Mouse (Mus musculus) hindbrain, embryonic 13.5 days (tissue): ENCODE results near the gene Amigo1. TPM values are rescaled to one million over a fixed set of nuclear protein-coding genes. Genes with fewer than 3 reads are reported as not detected.
"Not testable (repeated sequence)": the region's sequence is repeated elsewhere in the genome, so short reads cannot be mapped to it uniquely, and the experiment has no call there.

ENCODE experiments used
- ATAC-seq: fragments of 200-750 bp; cut with Nextera tagmentation; 2 replicates; pipeline ENCODE4 v1.8.0; 2017; ENCODE audit warnings: moderate TSS enrichment; ENCODE audit not compliant: low FRiP score
- H3K27ac ChIP-seq: fragments of 300-500 bp; sonication (generic); 2 replicates; pipeline ENCODE4 v1.5.1; 2015; ENCODE audit warnings: inconsistent platforms, mild to moderate bottlenecking, moderate library complexity
- H3K27me3 ChIP-seq: fragments of 300-500 bp; sonication (generic); 2 replicates; pipeline ENCODE4 v1.6.1; 2015; ENCODE audit warnings: mild to moderate bottlenecking, inconsistent platforms
- H3K36me3 ChIP-seq: fragments of 300-500 bp; sonication (generic); 2 replicates; pipeline ENCODE4 v1.6.1; 2015; ENCODE audit warnings: mild to moderate bottlenecking, inconsistent platforms
- H3K4me1 ChIP-seq: fragments of 300-500 bp; sonication (generic); replicated peaks from 2 replicates; pipeline ENCODE4 v1.6.1; 2015; ENCODE audit warnings: inconsistent platforms
- H3K4me2 ChIP-seq: fragments of 300-500 bp; sonication (generic); 2 replicates; pipeline ENCODE4 v1.6.1; 2015; ENCODE audit warnings: inconsistent platforms, mild to moderate bottlenecking, moderate library complexity
- H3K4me3 ChIP-seq: fragments of 300-500 bp; sonication (generic); 2 replicates; pipeline ENCODE4 v1.5.1; 2015; ENCODE audit warnings: mild to moderate bottlenecking, inconsistent platforms
- H3K9ac ChIP-seq: fragments of 300-500 bp; sonication (generic); 2 replicates; pipeline ENCODE4 v1.6.1; 2015; ENCODE audit warnings: mild to moderate bottlenecking, inconsistent platforms
- H3K9me3 ChIP-seq: fragments of 300-500 bp; sonication (generic); 2 replicates; pipeline ENCODE4 v1.6.1; 2016; ENCODE audit warnings: inconsistent platforms
- WGBS: fragments of 180-500 bp; shearing (Covaris S2); methylation state at CpG from one replicate; pipeline ENCODE4 v1.1.7; 2015; 5-methylcytosine and 5-hydroxymethylcytosine counted together
- polyA plus RNA-seq: library from polyadenylated mRNA; unstranded; fragments of >200 nt; fragmentation: Nextera tagmentation; extraction: Ambion mirVana; gene quantifications from 2 replicates; pipeline ENCODE4 v1.2.1, GENCODE M21; 2015

Gene Amigo1
- polyA plus RNA-seq, 1 experiment from 2014 or later: 13.8 TPM

- H3K27ac ChIP-seq: no peak overlapping the region
- H3K4me1 ChIP-seq: peaks cover under 1% of the 10 kb centered on the region; the same call in 1 of the 2 replicates
- no peaks in the 10 kb centered on the region for H3K9me3 ChIP-seq
- no peak for ATAC-seq
- H3K4me3 ChIP-seq: no peak overlapping the region
- no peak overlapping the region for H3K9ac ChIP-seq
- no peak overlapping the region for H3K4me2 ChIP-seq
- H3K27me3 ChIP-seq: peaks cover 53% of the 10 kb centered on the region
- H3K36me3 ChIP-seq: no peaks in the 10 kb centered on the region
- 76% methylated on average over 3 of the region's 3 CpGs for WGBS
Measured at GRCm38 (mm10) chr3:108220661-108221060, 34.5 kb downstream of the Amigo1 start.

- Histone ChIP-seq H3K36me3 (no peaks in the 10 kb centered on the region), H3K9me3 (no peaks in the 10 kb centered on the region), H3K27ac (no peak overlapping the region), H3K4me1 (peaks cover 12% of the 10 kb centered on the region), H3K4me3 (peak overlapping the region; percentile 40), H3K27me3 (peaks cover 76% of the 10 kb centered on the region), H3K9ac (peak overlapping the region; percentile 62), H3K4me2 (peak overlapping the region; percentile 60)
- ATAC-seq: peak; percentile 36; the same call in 1 of the 2 replicates
- WGBS: 4% methylated on average over 65 of the region's 67 CpGs
Measured at GRCm38 (mm10) chr3:108225711-108226557, 39.8 kb downstream of the Amigo1 start.

- WGBS: 3% methylated on average over 44 of the region's 44 CpGs
- Histone ChIP-seq H3K4me3 (peak within 1 kb of the TSS; percentile 40), H3K4me1 (peaks cover 12% of the 10 kb centered on the region), H3K4me2 (peak within 1 kb of the TSS; percentile 60), H3K9me3 (no peaks in the 10 kb centered on the region), H3K9ac (peak within 1 kb of the TSS; percentile 62), H3K27ac (no peak within 1 kb of the TSS), H3K36me3 (no peaks in the 10 kb centered on the region), H3K27me3 (peaks cover 71% of the 10 kb centered on the region)
- ATAC-seq: peak; percentile 7; the same call in 1 of the 2 replicates
Measured at GRCm38 (mm10) chr3:108226558-108227350, 40.6 kb downstream of the Amigo1 start, which contains the start of gene Sypl2. TSS of gene Sypl2 (minus strand) at chr3:108226648.

- Histone ChIP-seq H3K27me3 (peaks cover 63% of the 10 kb centered on the region), H3K27ac (no peak overlapping the region), H3K4me2 (no peak overlapping the region), H3K4me1 (peaks cover 12% of the 10 kb centered on the region), H3K36me3 (no peaks in the 10 kb centered on the region), H3K9me3 (no peaks in the 10 kb centered on the region), H3K4me3 (no peak overlapping the region), H3K9ac (no peak overlapping the region)
- WGBS: 74% methylated on average over 2 of the region's 2 CpGs
- ATAC-seq: no peak
Measured at GRCm38 (mm10) chr3:108227521-108227920, 41.4 kb downstream of the Amigo1 start.

- H3K36me3 ChIP-seq: no peaks in the 10 kb centered on the region
- H3K9ac ChIP-seq: no peak overlapping the region
- H3K4me3 ChIP-seq: no peak overlapping the region
- 87% methylated on average over 4 of the region's 4 CpGs for WGBS
- H3K4me2 ChIP-seq: no peak overlapping the region
- H3K4me1 ChIP-seq: peaks cover 1% of the 10 kb centered on the region
- no peak for ATAC-seq
- no peaks in the 10 kb centered on the region for H3K9me3 ChIP-seq
- no peak overlapping the region for H3K27ac ChIP-seq
- peaks cover 23% of the 10 kb centered on the region for H3K27me3 ChIP-seq
Measured at GRCm38 (mm10) chr3:108231646-108232045, 45.5 kb downstream of the Amigo1 start.

GRCm38 (mm10) chr3:108237474-108238102, 51.5 kb downstream of the Amigo1 start:
- ATAC-seq, H3K4me2 ChIP-seq, H3K4me3 ChIP-seq, H3K27me3 ChIP-seq, H3K9me3 ChIP-seq, H3K36me3 ChIP-seq, H3K4me1 ChIP-seq, H3K9ac ChIP-seq, H3K27ac ChIP-seq: not testable (repeated sequence)
- WGBS: 85% methylated on average over 4 of the region's 4 CpGs

- H3K4me2 ChIP-seq: no peak overlapping the region
- 97% methylated on average over 3 of the region's 3 CpGs for WGBS
- H3K9ac ChIP-seq: no peak overlapping the region
- no peak overlapping the region for H3K27ac ChIP-seq
- no peaks in the 10 kb centered on the region for H3K4me1 ChIP-seq
- no peaks in the 10 kb centered on the region for H3K9me3 ChIP-seq
- H3K27me3 ChIP-seq: no peaks in the 10 kb centered on the region
- H3K4me3 ChIP-seq: no peak overlapping the region
- H3K36me3 ChIP-seq: no peaks in the 10 kb centered on the region
- ATAC-seq: no peak
Measured at GRCm38 (mm10) chr3:108241243-108241839, 55.2 kb downstream of the Amigo1 start.

Other genes with a start within 250 kb of the Amigo1 start
- gene Gstm6, start 242.6 kb upstream of the Amigo1 start, polyA plus RNA-seq: 7.7 and 8.5 TPM in 2 replicates
- 0.17 TPM in 1 of 2 replicates, not detected in the other for gene Gstm3, start 217.1 kb upstream of the Amigo1 start, polyA plus RNA-seq
- gene Gstm2, start 199.9 kb upstream of the Amigo1 start, polyA plus RNA-seq: 10.0 and 10.9 TPM in 2 replicates
- 53.7 and 54.2 TPM in 2 replicates for gene Gstm1, start 168.4 kb upstream of the Amigo1 start, polyA plus RNA-seq
- 15.2 and 15.4 TPM in 2 replicates for gene Gstm4, start 141.4 kb upstream of the Amigo1 start, polyA plus RNA-seq
- 50.9 and 52.4 TPM in 2 replicates for gene Ampd2, start 99.7 kb upstream of the Amigo1 start, polyA plus RNA-seq
- 0.10 and 0.43 TPM in 2 replicates for gene Gnat2, start 93.5 kb upstream of the Amigo1 start, polyA plus RNA-seq
- 146 and 148 TPM in 2 replicates for gene Gnai3, start 40.2 kb upstream of the Amigo1 start, polyA plus RNA-seq
- 3.0 and 3.5 TPM in 2 replicates for gene Gpr61, start 31.5 kb upstream of the Amigo1 start, polyA plus RNA-seq
- gene Cyb561d1, start 14.9 kb downstream of the Amigo1 start, polyA plus RNA-seq: 3.5 and 4.3 TPM in 2 replicates
- 26.2 and 27.1 TPM in 2 replicates for gene Atxn7l2, start 24.6 kb downstream of the Amigo1 start, polyA plus RNA-seq
- 0.34 and 0.43 TPM in 2 replicates for gene Sypl2, start 40.3 kb downstream of the Amigo1 start, polyA plus RNA-seq
- gene Psma5, start 70.6 kb downstream of the Amigo1 start, polyA plus RNA-seq: 233 and 239 TPM in 2 replicates
- gene Sort1, start 97.7 kb downstream of the Amigo1 start, polyA plus RNA-seq: 14.7 and 15.9 TPM in 2 replicates
- 0.13 and 0.21 TPM in 2 replicates for gene Mybphl, start 178.6 kb downstream of the Amigo1 start, polyA plus RNA-seq
- gene Psrc1, start 197.5 kb downstream of the Amigo1 start, polyA plus RNA-seq: 13.8 and 13.9 TPM in 2 replicates
- 50.5 and 58.0 TPM in 2 replicates for gene Celsr2, start 229.2 kb downstream of the Amigo1 start, polyA plus RNA-seq